Mouse (Mus musculus) olfactory bulb, adult 2 months (tissue): ENCODE results near the gene Cenph. TPM values are rescaled to one million over a fixed set of nuclear protein-coding genes. Genes with fewer than 3 reads are reported as not detected.
"Not testable (repeated sequence)": the region's sequence is repeated elsewhere in the genome, so short reads cannot be mapped to it uniquely, and the experiment has no call there.

ENCODE experiments used
- H3K27ac ChIP-seq: fragments of 200-500 bp; 2 replicates; pipeline ENCODE4 v1.5.1; 2012; ENCODE audit warnings: low read depth, low read length; ENCODE audit not compliant: insufficient read depth
- H3K4me1 ChIP-seq: fragments of 200-500 bp; 2 replicates; pipeline ENCODE4 v1.6.1; 2012; ENCODE audit warnings: low read length; ENCODE audit not compliant: control insufficient read depth, insufficient read depth
- H3K4me3 ChIP-seq: fragments of 200-500 bp; 2 replicates; pipeline ENCODE4 v1.5.1; 2012; ENCODE audit warnings: mild to moderate bottlenecking, low read depth, low read length, moderate library complexity; ENCODE audit not compliant: insufficient read depth
- CTCF ChIP-seq: fragments of 200-500 bp; IDR thresholded peaks from 2 replicates; pipeline ENCODE4 v1.5.1; 2012; ENCODE audit warnings: low read depth, mild to moderate bottlenecking, low read length, moderate library complexity; ENCODE audit not compliant: insufficient read depth
- POLR2A ChIP-seq: fragments of 200-500 bp; IDR thresholded peaks from 2 replicates; pipeline ENCODE4 v1.6.1; 2012; ENCODE audit warnings: mild to moderate bottlenecking, low read depth, low read length, moderate library complexity; ENCODE audit not compliant: insufficient read depth
- WGBS: fragments of 180-500 bp; shearing (Covaris S2); methylation state at CpG from one replicate; pipeline ENCODE4 v1.1.7; 2018; 5-methylcytosine and 5-hydroxymethylcytosine counted together
- polyA plus RNA-seq: library from polyadenylated mRNA; stranded (reverse); fragments of >200 nt; gene quantifications from 2 replicates; pipeline ENCODE4 v1.2.4, GENCODE M21; 2012; ENCODE audit warnings: low replicate concordance; ENCODE audit not compliant: missing spikeins, insufficient read depth, insufficient read length

The Cenph gene
- polyA plus RNA-seq, 1 experiment: not detected

GRCm38 (mm10) chr13:100732756-100733155, 42.9 kb downstream of the Cenph start:
- no peak overlapping the region for H3K27ac ChIP-seq
- H3K4me3 ChIP-seq: no peak overlapping the region
- TF ChIP-seq CTCF (no peak), POLR2A (no peak)
- peaks cover 3% of the 10 kb centered on the region for H3K4me1 ChIP-seq
- 93% methylated on average over 2 of the region's 2 CpGs for WGBS

- WGBS: 85% methylated on average over 6 of the region's 6 CpGs
- not testable (repeated sequence) for H3K4me1 ChIP-seq, H3K4me3 ChIP-seq, H3K27ac ChIP-seq
Measured at GRCm38 (mm10) chr13:100731462-100732046, 44.1 kb downstream of the Cenph start.

GRCm38 (mm10) chr13:100730861-100731176, 44.9 kb downstream of the Cenph start, which contains the start of gene Cdk7:
Cdk7 (minus strand) TSS chr13:100730939.
- Histone ChIP-seq H3K27ac (peak within 1 kb of the TSS; percentile 34; the same call in 1 of the 2 replicates), H3K4me3 (peak within 1 kb of the TSS; percentile 65), H3K4me1 (peaks cover 3% of the 10 kb centered on the region)
- under 1% methylated on average over 19 of the region's 19 CpGs for WGBS
- TF ChIP-seq CTCF (no peak), POLR2A (peak; percentile 30; the same call in 1 of the 2 replicates)

- TF ChIP-seq POLR2A: no peak
- TF ChIP-seq CTCF: no peak
- Histone ChIP-seq H3K27ac (peak overlapping the region; percentile 34; the same call in 1 of the 2 replicates), H3K4me1 (peaks cover 3% of the 10 kb centered on the region), H3K4me3 (peak overlapping the region; percentile 65)
- under 1% methylated on average over 30 of the region's 30 CpGs for WGBS
Measured at GRCm38 (mm10) chr13:100730153-100730860, 45.4 kb downstream of the Cenph start.

- H3K4me3 ChIP-seq, H3K4me1 ChIP-seq, H3K27ac ChIP-seq: not testable (repeated sequence)
- WGBS: 90% methylated on average over 4 of the region's 4 CpGs
Measured at GRCm38 (mm10) chr13:100728530-100728929, 47.2 kb downstream of the Cenph start.

GRCm38 (mm10) chr13:100728086-100728485, 47.6 kb downstream of the Cenph start:
- TF ChIP-seq POLR2A (no peak), CTCF (no peak)
- no peak overlapping the region for H3K27ac ChIP-seq
- H3K4me3 ChIP-seq: no peak overlapping the region
- WGBS: 87% methylated on average over 5 of the region's 5 CpGs
- peaks cover 3% of the 10 kb centered on the region for H3K4me1 ChIP-seq

- no peak overlapping the region for H3K4me3 ChIP-seq
- H3K4me1 ChIP-seq: peaks cover 3% of the 10 kb centered on the region
- 79% methylated on average over 10 of the region's 10 CpGs for WGBS
- no peak overlapping the region for H3K27ac ChIP-seq
- TF ChIP-seq POLR2A (no peak), CTCF (no peak)
Measured at GRCm38 (mm10) chr13:100725194-100725593, 50.5 kb downstream of the Cenph start.

GRCm38 (mm10) chr13:100724051-100724754, 51.5 kb downstream of the Cenph start:
- 35% methylated on average over 7 of the region's 7 CpGs for WGBS

GRCm38 (mm10) chr13:100721656-100722055, 54.0 kb downstream of the Cenph start:
- H3K4me3 ChIP-seq: no peak overlapping the region
- 86% methylated on average over 5 of the region's 5 CpGs for WGBS
- TF ChIP-seq CTCF: no peak
- no peak for TF ChIP-seq POLR2A
- H3K4me1 ChIP-seq: no peaks in the 10 kb centered on the region
- no peak overlapping the region for H3K27ac ChIP-seq

More at GRCm38 (mm10) chr13:100724051-100724754, 51.5 kb downstream of the Cenph start:
- no peak for TF ChIP-seq POLR2A
- no peak for TF ChIP-seq CTCF
- Histone ChIP-seq H3K4me3 (no peak overlapping the region), H3K27ac (no peak overlapping the region), H3K4me1 (peaks cover 3% of the 10 kb centered on the region)
